Mouse (Mus musculus): ENCODE data around the gene Gm4981. TPM values are rescaled to one million over a fixed set of nuclear protein-coding genes. Genes with fewer than 3 reads are reported as not detected.
"Not testable (repeated sequence)": the region's sequence is repeated elsewhere in the genome, so short reads cannot be mapped to it uniquely, and the experiment has no call there.

Gm4981 gene
- polyA plus RNA-seq, 1 experiment from 2014 or later = not detected

GRCm38 (mm10) chr10:58232641-58232969 is 3.9 kb downstream of the Gm4981 start, which contains the start of gene Duxf3:
TSS of gene Duxf3 (minus strand) at chr10:58232675.
- not testable (repeated sequence) for H3K4me2 ChIP-seq; H3K27me3 ChIP-seq; H3K27ac ChIP-seq (replicated peaks); H3K9ac ChIP-seq; H3K4me3 ChIP-seq (replicated peaks); H3K36me3 ChIP-seq (replicated peaks); H3K4me1 ChIP-seq (replicated peaks)
- H3K9me3 ChIP-seq (replicated peaks) = peaks cover 14% of the 10 kb centered on the region
- ATAC-seq (ENCODE audit: insufficient read depth) = peak; percentile 34
- WGBS (ENCODE audit: insufficient replicate concordance) = 59% methylated on average over 8 of the region's 8 CpGs

- H3K4me1 ChIP-seq (replicated peaks); H3K27ac ChIP-seq (replicated peaks); H3K9ac ChIP-seq; H3K4me2 ChIP-seq; H3K4me3 ChIP-seq (replicated peaks); H3K36me3 ChIP-seq (replicated peaks); H3K27me3 ChIP-seq: not testable (repeated sequence)
- peak; percentile 63 for ATAC-seq (ENCODE audit: insufficient read depth)
- H3K9me3 ChIP-seq (replicated peaks) = peaks cover 14% of the 10 kb centered on the region
- WGBS (ENCODE audit: insufficient replicate concordance) = 74% methylated on average over 35 of the region's 35 CpGs
These were observed 4.5 kb downstream of the Gm4981 start for GRCm38 (mm10) chr10:58231779-58232640.

DNA sequence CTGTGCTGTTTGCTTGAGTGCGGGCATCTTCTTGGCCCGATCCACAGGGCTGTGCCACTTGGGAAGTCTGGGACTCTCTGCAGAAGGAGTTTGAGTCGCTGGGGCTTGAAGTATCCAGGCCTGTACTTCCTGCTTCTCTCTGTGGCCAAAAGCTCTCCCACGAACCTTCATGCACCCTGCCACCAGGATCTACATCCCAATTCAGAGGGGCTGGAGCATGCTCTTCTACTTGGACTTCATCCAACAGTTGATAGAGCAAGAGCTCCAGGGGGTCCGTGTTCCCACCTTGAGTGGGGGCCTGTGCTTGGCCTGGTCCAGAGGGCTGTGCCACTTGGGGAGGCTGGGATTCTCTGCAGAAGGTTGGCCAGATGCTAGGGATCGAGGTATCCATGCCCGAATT is 5.4 kb downstream of the Gm4981 start:
- not testable (repeated sequence) for H3K27ac ChIP-seq (replicated peaks); H3K4me2 ChIP-seq; H3K4me1 ChIP-seq (replicated peaks); H3K9ac ChIP-seq; H3K36me3 ChIP-seq (replicated peaks); H3K4me3 ChIP-seq (replicated peaks); H3K27me3 ChIP-seq
- WGBS (ENCODE audit: insufficient replicate concordance) = 65% methylated on average over 5 of the region's 7 CpGs
- 0 out of 2 replicates have a peak, but pooled peaks have one; percentile 8 for ATAC-seq (ENCODE audit: insufficient read depth)
- peaks cover 17% of the 10 kb centered on the region for H3K9me3 ChIP-seq (replicated peaks)

DNA sequence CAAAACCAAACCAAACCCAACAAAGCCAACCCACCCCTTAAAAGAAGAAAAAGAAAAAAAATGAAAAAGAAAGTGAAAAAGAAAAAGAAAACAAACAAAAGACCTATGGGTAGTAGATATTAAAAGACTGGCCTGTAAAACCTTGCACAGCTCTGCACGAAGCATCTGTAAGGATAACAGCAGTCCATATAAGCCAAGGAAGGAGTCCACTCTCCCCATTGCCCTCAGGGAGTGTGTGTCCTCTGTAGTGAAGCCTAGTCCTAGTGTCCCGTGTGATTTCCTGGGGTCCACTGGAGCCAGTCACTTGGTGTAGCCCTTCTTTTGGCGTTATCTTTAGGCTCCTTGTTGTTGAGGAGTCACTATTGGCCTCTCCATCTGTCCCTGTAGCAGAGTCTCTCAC is 6.5 kb downstream of the Gm4981 start:
- H3K4me3 ChIP-seq (replicated peaks); H3K4me1 ChIP-seq (replicated peaks); H3K36me3 ChIP-seq (replicated peaks); H3K27me3 ChIP-seq; H3K4me2 ChIP-seq; H3K9ac ChIP-seq; ATAC-seq (ENCODE audit: insufficient read depth); H3K27ac ChIP-seq (replicated peaks): not testable (repeated sequence)
- 35% methylated on average over 3 of the region's 3 CpGs for WGBS (ENCODE audit: insufficient replicate concordance)
- peaks cover 17% of the 10 kb centered on the region for H3K9me3 ChIP-seq (replicated peaks)

DNA sequence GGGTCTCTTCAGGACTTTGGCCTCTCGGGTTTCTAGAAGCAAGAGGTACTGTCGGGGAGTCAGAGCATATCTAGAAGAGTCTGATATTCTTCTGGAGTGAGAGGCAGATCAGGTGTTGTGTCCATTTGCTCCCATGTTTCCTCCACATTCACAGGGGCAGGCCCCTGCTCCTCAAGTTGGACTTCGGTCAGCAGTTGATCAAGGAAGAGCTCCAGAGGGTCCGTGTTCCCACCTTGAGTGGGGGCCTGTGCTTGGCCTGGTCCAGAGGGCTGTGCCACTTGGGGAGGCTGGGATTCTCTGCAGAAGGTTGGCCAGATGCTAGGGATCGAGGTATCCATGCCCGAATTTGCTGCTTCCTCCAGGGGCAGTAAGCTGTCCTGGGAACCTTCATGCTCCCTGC is 8.7 kb downstream of the Gm4981 start:
- not testable (repeated sequence) for H3K9ac ChIP-seq; H3K4me3 ChIP-seq (replicated peaks); H3K4me2 ChIP-seq; H3K27me3 ChIP-seq; H3K4me1 ChIP-seq (replicated peaks); H3K36me3 ChIP-seq (replicated peaks); H3K27ac ChIP-seq (replicated peaks); ATAC-seq (ENCODE audit: insufficient read depth)
- peaks cover 17% of the 10 kb centered on the region for H3K9me3 ChIP-seq (replicated peaks)
- 81% methylated on average over 3 of the region's 6 CpGs for WGBS (ENCODE audit: insufficient replicate concordance)

- H3K36me3 ChIP-seq (replicated peaks); H3K9ac ChIP-seq; ATAC-seq (ENCODE audit: insufficient read depth); H3K4me1 ChIP-seq (replicated peaks); H3K27ac ChIP-seq (replicated peaks); H3K4me2 ChIP-seq; H3K27me3 ChIP-seq; H3K9me3 ChIP-seq (replicated peaks); H3K4me3 ChIP-seq (replicated peaks): not testable (repeated sequence)
- 57% methylated on average over 4 of the region's 4 CpGs for WGBS (ENCODE audit: insufficient replicate concordance)
These were observed 10.1 kb downstream of the Gm4981 start for GRCm38 (mm10) chr10:58226357-58226756.

GRCm38 (mm10) chr10:58224827-58225785 is 11.4 kb downstream of the Gm4981 start, which contains the start of gene AW822073:
TSS of gene AW822073 (minus strand) at chr10:58224930.
- not testable (repeated sequence) for H3K4me2 ChIP-seq; H3K36me3 ChIP-seq (replicated peaks); H3K9me3 ChIP-seq (replicated peaks); H3K27ac ChIP-seq (replicated peaks); ATAC-seq (ENCODE audit: insufficient read depth); H3K27me3 ChIP-seq; H3K9ac ChIP-seq; H3K4me3 ChIP-seq (replicated peaks); H3K4me1 ChIP-seq (replicated peaks)
- 66% methylated on average over 18 of the region's 18 CpGs for WGBS (ENCODE audit: insufficient replicate concordance)

DNA sequence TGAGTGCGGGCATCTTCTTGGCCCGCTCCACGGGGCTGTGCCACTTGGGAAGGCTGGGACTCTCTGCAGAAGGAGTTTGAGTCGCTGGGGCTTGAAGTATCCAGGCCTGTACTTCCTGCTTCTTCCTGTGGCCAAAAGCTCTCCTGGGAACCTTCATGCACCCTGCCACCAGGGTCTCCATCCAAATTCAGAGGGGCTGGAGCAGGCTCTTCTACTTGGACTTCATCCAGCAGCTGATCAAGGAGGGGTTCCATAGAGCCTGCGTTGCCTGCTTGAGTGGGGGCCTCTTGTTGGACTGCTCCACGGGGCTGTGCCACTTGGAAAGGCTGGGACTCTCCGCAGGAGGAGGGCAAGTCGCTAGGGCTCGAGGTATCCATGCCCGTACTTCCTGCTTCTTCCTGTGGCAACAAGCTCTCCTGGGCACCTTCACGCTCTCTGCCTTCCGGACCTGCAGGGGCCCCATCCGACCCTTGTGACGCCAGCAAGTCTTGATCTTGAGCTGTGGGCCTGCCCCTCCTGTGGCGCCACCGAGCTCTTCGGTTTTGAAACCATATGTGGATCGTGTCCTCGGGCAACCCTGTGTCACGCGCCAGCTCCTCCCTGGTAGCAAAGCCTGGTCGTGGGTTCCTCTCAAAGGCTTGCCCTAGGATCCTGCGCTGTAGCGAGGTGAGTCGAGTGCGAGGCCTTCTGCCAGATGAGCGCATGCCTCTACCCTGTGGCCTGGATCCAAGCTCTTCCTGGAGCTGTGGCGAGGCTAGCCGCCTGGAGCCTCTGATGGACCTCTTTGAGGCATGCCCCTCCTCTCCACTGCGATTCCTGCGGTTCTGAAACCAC is 12.3 kb downstream of the Gm4981 start:
- H3K4me1 ChIP-seq (replicated peaks); H3K4me3 ChIP-seq (replicated peaks); H3K9me3 ChIP-seq (replicated peaks); H3K36me3 ChIP-seq (replicated peaks); ATAC-seq (ENCODE audit: insufficient read depth); H3K9ac ChIP-seq; H3K27me3 ChIP-seq; H3K4me2 ChIP-seq; H3K27ac ChIP-seq (replicated peaks): not testable (repeated sequence)
- 71% methylated on average over 31 of the region's 31 CpGs for WGBS (ENCODE audit: insufficient replicate concordance)

DNA sequence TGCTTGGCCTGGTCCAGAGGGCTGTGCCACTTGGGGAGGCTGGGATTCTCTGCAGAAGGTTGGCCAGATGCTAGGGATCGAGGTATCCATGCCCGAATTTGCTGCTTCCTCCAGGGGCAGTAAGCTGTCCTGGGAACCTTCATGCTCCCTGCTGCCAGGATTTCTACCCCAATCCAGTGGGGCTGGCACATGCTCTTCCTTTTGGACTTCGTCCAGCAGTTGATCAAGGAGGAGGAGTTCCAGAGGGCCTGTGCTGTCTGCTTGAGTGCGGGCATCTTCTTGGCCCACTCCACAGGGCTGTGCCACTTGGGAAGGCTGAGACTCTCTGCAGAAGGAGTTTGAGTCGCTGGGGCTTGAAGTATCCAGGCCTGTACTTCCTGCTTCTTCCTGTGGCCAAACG is 13.3 kb downstream of the Gm4981 start:
- not testable (repeated sequence) for H3K4me3 ChIP-seq (replicated peaks); H3K4me2 ChIP-seq; H3K36me3 ChIP-seq (replicated peaks); ATAC-seq (ENCODE audit: insufficient read depth); H3K27ac ChIP-seq (replicated peaks); H3K9me3 ChIP-seq (replicated peaks); H3K4me1 ChIP-seq (replicated peaks); H3K27me3 ChIP-seq; H3K9ac ChIP-seq
- WGBS (ENCODE audit: insufficient replicate concordance) = 59% methylated on average over 4 of the region's 6 CpGs

- H3K27ac ChIP-seq (replicated peaks) = not testable (repeated sequence)
- WGBS (ENCODE audit: insufficient replicate concordance) = 79% methylated on average over 2 of the region's 2 CpGs
These were observed 14.9 kb downstream of the Gm4981 start for GRCm38 (mm10) chr10:58221571-58221970.

More at GRCm38 (mm10) chr10:58221571-58221970, 14.9 kb downstream of the Gm4981 start:
- not testable (repeated sequence) for H3K27me3 ChIP-seq; H3K4me2 ChIP-seq; H3K36me3 ChIP-seq (replicated peaks); H3K9me3 ChIP-seq (replicated peaks); H3K4me1 ChIP-seq (replicated peaks); H3K9ac ChIP-seq; H3K4me3 ChIP-seq (replicated peaks); ATAC-seq (ENCODE audit: insufficient read depth)
